Mouse (Mus musculus) forebrain, embryonic 14.5 days (tissue): ENCODE data around the gene 4930539E08Rik. TPM values are rescaled to one million over a fixed set of nuclear protein-coding genes. Genes with fewer than 3 reads are reported as not detected.

ENCODE experiments used
- ATAC-seq: fragments of 200-750 bp; cut with Nextera tagmentation; 2 replicates; pipeline ENCODE4 v1.8.0; 2017; ENCODE audit warnings: mild to moderate bottlenecking, moderate library complexity
- DNase-seq: peaks from one replicate; pipeline ENCODE4 v3.0.0-alpha.2; 2015; ENCODE audit warnings: low spot score
- H3K27ac ChIP-seq: fragments of 300-500 bp; sonication (generic); 2 replicates; pipeline ENCODE4 v1.5.1; 2014; ENCODE audit warnings: low read depth, mild to moderate bottlenecking, control low read depth, low read length, moderate library complexity
- H3K27me3 ChIP-seq: fragments of 300-500 bp; sonication (generic); replicated peaks from 2 replicates; pipeline ENCODE4 v1.6.1; 2014; ENCODE audit warnings: low read length, control low read depth, mixed read lengths; ENCODE audit not compliant: control insufficient read depth, insufficient read depth
- H3K36me3 ChIP-seq: fragments of 300-500 bp; sonication (generic); 2 replicates; pipeline ENCODE4 v1.6.1; 2014; ENCODE audit warnings: low read length, control low read depth; ENCODE audit not compliant: control insufficient read depth, insufficient read depth
- H3K4me1 ChIP-seq: fragments of 300-500 bp; sonication (generic); 2 replicates; pipeline ENCODE4 v1.6.1; 2014; ENCODE audit warnings: antibody characterized with exemption, low read length, control low read depth; ENCODE audit not compliant: control insufficient read depth, insufficient read depth
- H3K4me2 ChIP-seq: fragments of 300-500 bp; sonication (generic); 2 replicates; pipeline ENCODE4 v1.6.1; 2014; ENCODE audit warnings: mild to moderate bottlenecking, control low read depth, low read length
- H3K4me3 ChIP-seq: fragments of 300-500 bp; sonication (generic); 2 replicates; pipeline ENCODE4 v1.5.1; 2014; ENCODE audit warnings: low read depth, low read length, control low read depth
- H3K9ac ChIP-seq: fragments of 300-500 bp; sonication (generic); 2 replicates; pipeline ENCODE4 v1.6.1; 2014; ENCODE audit warnings: mild to moderate bottlenecking, low read length, control low read depth, moderate library complexity
- H3K9me3 ChIP-seq: fragments of 300-500 bp; sonication (generic); replicated peaks from 2 replicates; pipeline ENCODE4 v1.6.1; 2016; ENCODE audit warnings: low read length, control low read depth, mixed read lengths; ENCODE audit not compliant: control insufficient read depth
- WGBS: fragments of 180-500 bp; shearing (Covaris S2); extraction: QIAGEN DNeasy Blood & Tissue Kit; methylation state at CpG from one replicate; pipeline ENCODE4 v1.1.7; 2014; 5-methylcytosine and 5-hydroxymethylcytosine counted together
- polyA plus RNA-seq: library from polyadenylated mRNA; unstranded; fragments of >200 nt; fragmentation: Nextera tagmentation; extraction: Ambion mirVana; gene quantifications from 2 replicates; pipeline ENCODE4 v1.2.1, GENCODE M21; 2014

Gene 4930539E08Rik
- polyA plus RNA-seq, 1 experiment from 2014 or later = 0.50 TPM

DNA sequence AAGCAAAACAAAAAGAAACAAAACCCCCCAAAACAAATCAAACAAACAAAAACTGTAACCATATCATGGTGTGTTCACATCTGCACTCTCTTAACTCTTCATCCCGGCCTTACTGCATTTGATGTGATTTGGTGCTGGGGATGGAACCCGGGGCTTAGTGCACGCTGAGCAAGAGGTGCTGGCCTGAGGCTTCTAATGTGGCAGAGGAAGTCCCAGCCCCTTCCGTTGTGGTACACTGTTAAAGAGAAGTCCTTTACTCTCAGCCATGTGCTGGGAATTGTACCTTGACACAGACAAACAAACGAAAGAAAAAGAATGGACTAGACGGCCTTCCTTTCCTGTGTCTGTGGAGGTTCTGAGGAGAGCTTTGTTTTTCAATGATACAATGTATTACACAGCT lies 7.0 kb upstream of the 4930539E08Rik start:
- H3K36me3 ChIP-seq = no peaks in the 10 kb centered on the region
- no peak overlapping the region for H3K27ac ChIP-seq
- H3K4me1 ChIP-seq = no peaks in the 10 kb centered on the region
- ATAC-seq = no peak
- no peaks in the 10 kb centered on the region for H3K27me3 ChIP-seq
- DNase-seq = no peak
- H3K4me3 ChIP-seq = no peak overlapping the region
- no peaks in the 10 kb centered on the region for H3K9me3 ChIP-seq
- WGBS = 77% methylated on average over 6 of the region's 6 CpGs
- H3K9ac ChIP-seq = no peak overlapping the region
- H3K4me2 ChIP-seq = no peak overlapping the region

DNA sequence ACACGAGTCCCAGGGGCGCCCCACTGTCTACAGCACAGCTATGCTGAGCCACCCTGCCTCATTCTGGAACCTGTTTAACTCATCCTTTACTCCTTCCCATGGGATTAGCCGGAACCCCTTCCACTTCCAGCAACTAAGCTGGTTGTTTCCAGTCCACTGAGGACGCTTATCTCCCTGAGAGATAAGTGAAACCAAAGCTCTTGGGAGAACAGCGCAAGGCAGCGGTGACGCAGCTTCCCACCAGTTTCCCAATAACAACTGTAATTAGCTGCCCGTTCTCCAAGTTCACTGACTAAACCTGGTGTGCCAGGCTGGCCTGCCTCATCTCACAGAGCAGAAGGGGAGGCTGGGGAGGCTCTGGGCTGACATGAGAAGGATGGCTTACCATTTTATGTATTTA lies 6.0 kb upstream of the 4930539E08Rik start:
- no peak overlapping the region for H3K4me3 ChIP-seq
- H3K4me2 ChIP-seq = no peak overlapping the region
- no peaks in the 10 kb centered on the region for H3K9me3 ChIP-seq
- H3K36me3 ChIP-seq = no peaks in the 10 kb centered on the region
- H3K4me1 ChIP-seq = no peaks in the 10 kb centered on the region
- H3K27me3 ChIP-seq = no peaks in the 10 kb centered on the region
- H3K27ac ChIP-seq = no peak overlapping the region
- DNase-seq = no peak
- H3K9ac ChIP-seq = no peak overlapping the region
- WGBS = 66% methylated on average over 8 of the region's 8 CpGs
- no peak for ATAC-seq

DNA sequence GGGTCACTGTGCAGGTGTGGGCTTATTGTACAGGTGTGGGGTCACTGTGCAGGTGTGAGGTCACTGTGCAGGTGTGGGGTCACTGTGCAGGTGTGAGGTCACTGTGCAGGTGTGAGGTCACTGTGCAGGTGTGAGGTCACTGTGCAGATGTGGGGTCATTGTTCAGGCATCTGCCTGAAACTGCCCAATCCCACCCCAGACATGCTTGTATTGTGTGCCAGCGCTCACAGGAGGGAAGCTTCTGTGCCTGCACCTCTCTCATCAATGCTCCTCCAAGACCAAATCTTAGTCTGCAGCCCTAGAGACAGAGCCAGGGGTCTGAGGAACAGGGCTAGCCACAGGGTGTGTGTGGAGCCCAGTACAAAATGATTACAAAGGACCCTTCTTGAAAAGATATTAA lies 1.4 kb upstream of the 4930539E08Rik start:
- no peak for DNase-seq
- Histone ChIP-seq H3K9ac (no peak overlapping the region), H3K9me3 (no peaks in the 10 kb centered on the region), H3K4me2 (no peak overlapping the region), H3K4me3 (no peak overlapping the region), H3K27me3 (no peaks in the 10 kb centered on the region), H3K27ac (no peak overlapping the region), H3K36me3 (no peaks in the 10 kb centered on the region), H3K4me1 (no peaks in the 10 kb centered on the region)
- no peak for ATAC-seq
- WGBS = 80% methylated on average over 1 of the region's 1 CpGs

DNA sequence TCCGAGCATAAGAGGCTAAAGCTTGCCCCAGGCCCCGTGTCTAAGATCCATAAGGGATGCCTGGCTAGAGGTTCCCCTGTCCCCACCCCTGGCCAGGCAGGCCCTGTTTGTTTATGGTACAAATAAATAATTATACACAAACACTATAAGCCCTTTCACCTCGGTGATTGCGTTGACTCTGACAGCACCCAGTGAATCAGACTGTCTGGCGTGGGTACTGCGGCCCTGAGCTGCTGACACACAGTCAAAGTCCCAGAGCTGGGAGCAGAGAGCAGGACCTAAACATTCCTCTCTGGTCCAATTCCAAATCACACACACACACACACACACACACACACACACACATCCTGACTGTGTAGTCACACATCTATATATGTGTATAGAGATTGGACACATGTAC lies 1.2 kb downstream of the 4930539E08Rik start:
- Histone ChIP-seq H3K4me1 (peaks cover 4% of the 10 kb centered on the region; the same call in 1 of the 2 replicates), H3K9me3 (no peaks in the 10 kb centered on the region), H3K27ac (no peak overlapping the region), H3K9ac (no peak overlapping the region), H3K27me3 (no peaks in the 10 kb centered on the region; the same call in 1 of the 2 replicates), H3K4me3 (no peak overlapping the region), H3K4me2 (no peak overlapping the region), H3K36me3 (no peaks in the 10 kb centered on the region)
- ATAC-seq (no peak), DNase-seq (no peak)
- 83% methylated on average over 6 of the region's 6 CpGs for WGBS

DNA sequence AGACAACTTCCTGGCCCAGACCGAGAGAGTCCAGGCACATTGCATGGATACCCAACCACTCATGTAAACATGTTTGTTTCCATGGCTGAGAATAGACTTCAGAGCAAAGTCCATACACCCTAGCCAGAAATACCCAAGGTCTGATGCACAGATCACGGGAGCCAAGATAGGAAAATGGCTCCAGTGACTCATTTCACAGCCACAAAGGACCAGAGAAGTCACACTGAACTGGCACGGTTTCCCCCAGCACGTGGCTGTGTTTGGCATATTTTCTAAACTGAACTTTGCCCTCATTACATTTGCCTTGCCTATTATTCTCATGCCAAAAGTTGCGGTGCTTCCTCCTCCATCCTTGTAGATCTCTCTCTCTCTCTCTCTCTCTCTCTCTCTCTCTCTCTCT lies 1.9 kb downstream of the 4930539E08Rik start:
- no peaks in the 10 kb centered on the region for H3K36me3 ChIP-seq
- H3K9ac ChIP-seq = no peak overlapping the region
- no peaks in the 10 kb centered on the region; the same call in 1 of the 2 replicates for H3K27me3 ChIP-seq
- peaks cover 4% of the 10 kb centered on the region; the same call in 1 of the 2 replicates for H3K4me1 ChIP-seq
- no peak overlapping the region for H3K4me3 ChIP-seq
- 85% methylated on average over 5 of the region's 5 CpGs for WGBS
- no peak overlapping the region for H3K27ac ChIP-seq
- DNase-seq (no peak), ATAC-seq (no peak)
- H3K4me2 ChIP-seq = no peak overlapping the region
- H3K9me3 ChIP-seq = no peaks in the 10 kb centered on the region

DNA sequence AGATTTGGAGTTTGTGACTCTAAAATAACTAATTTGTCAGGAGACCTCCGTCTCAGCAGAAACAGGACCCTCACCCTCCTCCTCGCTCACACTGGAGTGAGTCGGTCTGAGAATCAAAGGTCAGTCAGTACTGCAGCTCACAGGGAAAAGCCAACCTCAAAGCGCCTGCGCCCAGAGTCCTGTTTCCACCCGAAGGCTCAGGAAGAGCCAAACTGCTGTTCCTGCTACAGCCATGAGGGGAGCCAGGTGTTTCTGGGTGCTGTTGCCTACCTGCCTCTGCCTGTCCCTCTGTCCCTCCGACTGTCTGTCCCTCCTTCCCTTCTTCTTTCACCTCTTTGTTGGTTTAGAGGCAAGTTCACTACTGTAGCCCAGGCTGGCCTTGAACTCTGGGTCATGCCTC lies 5.0 kb downstream of the 4930539E08Rik start:
- H3K4me2 ChIP-seq = no peak overlapping the region
- ATAC-seq = no peak
- no peaks in the 10 kb centered on the region; the same call in 1 of the 2 replicates for H3K27me3 ChIP-seq
- DNase-seq = no peak
- WGBS = 26% methylated on average over 7 of the region's 7 CpGs
- no peak overlapping the region for H3K9ac ChIP-seq
- H3K27ac ChIP-seq = no peak overlapping the region
- H3K4me1 ChIP-seq = peaks cover 4% of the 10 kb centered on the region; the same call in 1 of the 2 replicates
- no peak overlapping the region for H3K4me3 ChIP-seq
- no peaks in the 10 kb centered on the region for H3K36me3 ChIP-seq
- no peaks in the 10 kb centered on the region for H3K9me3 ChIP-seq

DNA sequence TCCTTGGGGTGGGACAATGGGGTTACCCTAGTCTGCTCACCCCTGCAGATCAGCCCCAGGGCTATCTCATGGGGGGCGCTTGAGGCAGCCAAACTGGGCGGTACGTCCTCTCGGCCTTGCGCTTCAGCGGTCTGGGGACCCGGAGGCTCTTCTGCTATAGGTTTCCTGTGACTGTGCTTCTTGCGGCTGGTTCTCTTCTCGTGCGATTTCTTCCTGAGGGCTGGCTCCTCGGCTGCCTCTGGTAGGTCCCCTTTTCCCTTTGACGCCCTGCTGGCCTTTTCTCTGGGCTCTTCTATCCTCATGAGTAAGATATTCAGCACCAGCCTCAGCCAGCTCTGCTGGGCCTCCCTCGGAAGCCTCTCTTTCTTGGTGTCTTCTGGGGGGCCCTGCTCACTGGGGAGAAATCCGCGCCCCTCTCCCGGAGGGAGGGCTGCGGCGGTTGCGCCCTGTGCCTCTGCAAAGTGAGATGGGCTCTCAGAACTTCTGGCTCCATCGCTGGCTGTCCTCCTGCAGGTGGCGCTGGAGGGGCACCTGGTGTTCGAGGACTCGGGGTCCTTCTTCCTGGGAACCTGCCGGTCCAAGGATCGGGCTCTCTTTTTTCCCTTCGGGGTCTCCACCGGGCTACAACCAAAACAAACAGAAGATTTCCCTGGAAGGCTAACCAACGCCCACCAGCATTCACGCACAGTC lies 5.7 kb downstream of the 4930539E08Rik start:
- Histone ChIP-seq H3K4me2 (peak overlapping the region; percentile 36), H3K4me3 (no peak overlapping the region; the same call in 1 of the 2 replicates), H3K27ac (no peak overlapping the region), H3K27me3 (no peaks in the 10 kb centered on the region; the same call in 1 of the 2 replicates), H3K36me3 (no peaks in the 10 kb centered on the region), H3K9me3 (no peaks in the 10 kb centered on the region), H3K9ac (peak overlapping the region; percentile 35; the same call in 1 of the 2 replicates), H3K4me1 (peaks cover 4% of the 10 kb centered on the region; the same call in 1 of the 2 replicates)
- DNase-seq = peak; percentile 57
- 9% methylated on average over 29 of the region's 29 CpGs for WGBS
- no peak for ATAC-seq

DNA sequence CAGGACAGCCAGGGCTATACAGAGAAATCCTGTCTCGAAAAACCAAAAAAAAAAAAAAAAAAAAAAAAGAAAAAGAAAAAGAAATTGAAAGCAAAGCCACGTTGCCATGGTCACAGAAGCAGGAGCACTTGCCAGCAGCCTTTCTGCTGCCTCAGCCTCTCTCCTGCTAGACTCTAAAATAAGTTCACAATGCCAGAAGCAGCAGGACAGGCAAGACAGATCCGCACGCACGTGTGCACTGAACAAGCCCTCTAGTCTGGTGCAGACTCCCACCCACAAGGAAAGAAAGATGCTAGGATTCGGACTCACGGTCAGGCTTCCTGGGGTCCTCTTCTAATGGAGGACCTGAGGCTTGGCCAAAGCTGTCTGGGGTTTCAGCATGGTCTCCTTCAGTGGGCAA lies 7.2 kb downstream of the 4930539E08Rik start:
- no peaks in the 10 kb centered on the region for H3K9me3 ChIP-seq
- no peak overlapping the region for H3K27ac ChIP-seq
- ATAC-seq = no peak

DNA sequence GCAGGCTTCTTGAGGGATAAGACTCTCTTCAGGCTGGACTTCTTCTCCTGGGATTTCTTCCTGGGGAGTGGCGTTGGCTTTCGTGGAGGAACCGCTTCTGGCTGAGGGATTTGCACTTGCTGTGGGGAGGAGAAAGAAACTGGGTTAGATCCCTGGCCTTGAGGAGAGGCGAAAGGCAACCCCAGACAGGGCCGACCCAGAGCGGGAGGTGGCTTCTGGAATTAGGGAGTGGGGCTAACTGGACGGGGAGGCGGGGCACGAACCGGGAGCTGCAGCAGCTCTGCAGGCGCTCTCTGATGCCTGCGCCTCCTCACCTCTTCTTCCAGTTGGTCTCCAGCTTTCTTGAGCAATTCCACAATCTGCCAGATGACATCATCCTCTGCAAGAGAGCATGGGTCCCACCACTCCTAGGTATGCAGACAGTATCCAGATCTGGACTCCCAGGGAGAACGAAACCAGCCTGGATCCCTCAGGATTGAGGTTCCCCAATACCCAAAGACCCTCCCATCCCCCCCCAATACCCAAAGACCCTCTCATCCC lies 9.7 kb downstream of the 4930539E08Rik start:
- WGBS = 66% methylated on average over 13 of the region's 13 CpGs
- ATAC-seq = no peak
- DNase-seq = no peak
- Histone ChIP-seq H3K27me3 (no peaks in the 10 kb centered on the region; the same call in 1 of the 2 replicates), H3K9me3 (no peaks in the 10 kb centered on the region), H3K27ac (peak overlapping the region; percentile 44; the same call in 1 of the 2 replicates), H3K4me1 (peaks cover 4% of the 10 kb centered on the region; the same call in 1 of the 2 replicates), H3K4me3 (no peak overlapping the region), H3K36me3 (no peaks in the 10 kb centered on the region), H3K9ac (no peak overlapping the region), H3K4me2 (no peak overlapping the region)

More for the DNA sequence above, 7.2 kb downstream of the 4930539E08Rik start:
- 64% methylated on average over 7 of the region's 7 CpGs for WGBS
- no peak overlapping the region for H3K4me2 ChIP-seq
- H3K9ac ChIP-seq = no peak overlapping the region
- peak; percentile 60 for DNase-seq
- H3K36me3 ChIP-seq = no peaks in the 10 kb centered on the region
- peaks cover 4% of the 10 kb centered on the region; the same call in 1 of the 2 replicates for H3K4me1 ChIP-seq
- H3K27me3 ChIP-seq = no peaks in the 10 kb centered on the region; the same call in 1 of the 2 replicates
- H3K4me3 ChIP-seq = no peak overlapping the region
